28 mouse cellular contexts compared by ENCODE assay signal in the genomic region with DNA sequence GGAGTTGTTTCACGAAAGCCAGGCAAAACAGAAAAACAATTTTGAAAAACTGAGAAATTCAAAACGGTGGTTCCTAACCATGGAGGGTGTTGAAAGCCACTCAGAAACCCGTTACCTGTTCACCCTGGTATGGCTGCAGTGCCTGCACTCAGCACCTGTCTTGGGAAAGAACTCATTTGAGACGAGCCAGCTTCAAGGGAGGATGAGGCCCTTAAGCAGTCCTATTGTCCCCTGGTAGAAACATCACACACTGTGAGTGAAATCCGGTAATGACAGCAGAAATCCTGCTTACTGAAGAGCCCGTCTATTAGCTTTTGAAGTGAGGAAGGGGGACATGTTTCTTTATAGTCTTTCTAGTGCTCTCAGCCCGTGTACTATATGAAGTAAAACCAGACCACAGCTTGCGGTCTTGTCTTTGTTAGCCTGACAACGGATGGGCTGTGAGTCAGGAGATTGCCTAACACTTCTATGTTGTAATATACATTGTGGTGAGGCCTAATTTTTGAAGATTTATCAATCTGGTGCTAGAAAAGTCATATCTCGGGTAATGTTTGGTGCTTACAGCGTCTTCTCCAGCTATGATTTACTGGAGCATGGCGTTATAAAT.
A peak's percentile ranks its signal among the peaks of the same experiment; 100 is the strongest.
DNase-seq lines count a peak whose midpoint lies in the region; ATAC-seq and TF ChIP-seq lines count a peak whose summit lies in the region.
"Had no signal": no experiment of that assay in that cellular context is flagged by ENCODE, and none has a peak within 500 bp of the region (broad histone marks: within the 10 kb centered on the region; RNA-seq: fewer than 3 reads in every experiment).

No protein-coding gene starts in this region.

- TF ChIP-seq POLR2A in brain, embryonic 14.5 days (IDR thresholded peaks at IDR 0.05; ENCODE audit: borderline replicate concordance, extremely low read depth, insufficient read depth, insufficient read length, poor library complexity, severe bottlenecking), result no peak

- peak; percentile 97 for ATAC-seq in megakaryocyte, adult 5-6 weeks (ENCODE audit: poor library complexity, severe bottlenecking)
- ATAC-seq: inflammation-experienced regulatory T-cells, adult 6 months had no signal

- DNase-seq in layer of hippocampus, adult 2 months (ENCODE audit: low spot score in 2 of 2), result no peak
- DNase-seq in layer of hippocampus, adult 9-11 months, result no peak
- peak; percentile 7 for DNase-seq in lung, postnatal 36 days
- no peak for DNase-seq in lung, postnatal 4 days
- DNase-seq in brain, embryonic 14.5 days (ENCODE audit: low read depth), result peak; percentile 69
- no peak for DNase-seq in ovary, postnatal 36 days (ENCODE audit: low spot score)
- no peak for DNase-seq in c-Kit-positive CD71-positive TER-119-positive erythroid progenitor cells, embryonic 14.5 days (ENCODE audit: low spot score)
- DNase-seq: adrenal gland, postnatal 10 days; B cell, adult 2 months; cerebellum, adult 9-11 months; gastrocnemius, adult 2 months; heart, postnatal 36 days; kidney, adult 18-20 months; layer of hippocampus, postnatal 36 days; liver, embryonic 13.5 days; midbrain, embryonic 14.5 days; thymus, adult 2 months; thymus, postnatal 4 days had no signal

- H3K27ac ChIP-seq in layer of hippocampus, adult 2 months, result peak overlapping the region; percentile 77
- H3K27ac ChIP-seq: embryonic facial prominence, embryonic 10.5 days; forebrain, embryonic 10.5 days; gastrocnemius, adult 2 months; heart, embryonic 15.5 days; hindbrain, embryonic 14.5 days; limb, embryonic 12.5 days; liver, embryonic 13.5 days; macrophage; neural tube, embryonic 15.5 days; stomach, postnatal 0 days had no signal

- H3K4me3 ChIP-seq in layer of hippocampus, adult 2 months, result no peak overlapping the region
- H3K4me3 ChIP-seq: embryonic facial prominence, embryonic 10.5 days; forebrain, embryonic 10.5 days; gastrocnemius, adult 2 months; heart, embryonic 15.5 days; limb, embryonic 12.5 days; liver, embryonic 13.5 days; neural tube, embryonic 15.5 days had no signal

- TF ChIP-seq CTCF in layer of hippocampus, adult 2 months (conservative IDR thresholded peaks at IDR 0.05), result no peak
- no peak for TF ChIP-seq CTCF in brain, embryonic 14.5 days (IDR thresholded peaks at IDR 0.05; ENCODE audit: borderline replicate concordance, extremely low read depth, insufficient read depth, insufficient read length)

Comparison
In these comparisons a context has a peak if more than half of its experiments do, and no peak if none do; other contexts are left out.
1. DNase-seq: peak in lung, postnatal 36 days (single experiment) and brain, embryonic 14.5 days (single experiment); none in layer of hippocampus, adult 2 months (0 of 2), layer of hippocampus, adult 9-11 months (single experiment), lung, postnatal 4 days (0 of 2), ovary, postnatal 36 days (single experiment) and c-Kit-positive CD71-positive TER-119-positive erythroid progenitor cells, embryonic 14.5 days (single experiment).